Mouse (Mus musculus) retina, embryonic 14.5 days (tissue): ENCODE results near the gene Inpp5d.

Experiments
- DNase-seq: peaks from one replicate; pipeline ENCODE4 v3.0.0-alpha.2; 2015; ENCODE audit warnings: low spot score

Inpp5d gene

GRCm38 (mm10) chr1:87624826-87625225, 4.7 kb downstream of the Inpp5d start:
- DNase-seq = no peak

- no peak for DNase-seq
Observed at GRCm38 (mm10) chr1:87625254-87626025, 5.3 kb downstream of the Inpp5d start.

DNA sequence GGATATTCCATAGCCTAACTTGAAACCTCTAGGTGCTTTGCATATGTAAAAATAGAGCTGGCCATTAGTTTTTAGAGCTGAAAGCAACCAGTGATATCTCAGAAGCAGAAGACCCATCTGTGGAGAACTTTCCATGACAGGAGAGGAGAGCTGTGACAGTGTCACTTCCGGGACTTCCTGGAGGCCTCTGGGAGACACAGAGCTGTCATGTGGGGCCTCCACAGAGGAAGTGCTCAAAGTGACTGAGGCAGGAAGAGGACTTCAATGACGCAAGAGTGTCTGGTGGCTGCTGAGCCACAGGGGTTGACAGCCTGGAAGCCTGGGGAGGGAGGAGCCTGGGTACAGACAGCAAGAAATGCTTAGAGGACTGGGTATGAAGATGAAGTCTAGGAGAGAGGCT, 6.2 kb downstream of the Inpp5d start:
- DNase-seq = no peak

GRCm38 (mm10) chr1:87628085-87628484, 8.0 kb downstream of the Inpp5d start:
- DNase-seq = no peak

DNA sequence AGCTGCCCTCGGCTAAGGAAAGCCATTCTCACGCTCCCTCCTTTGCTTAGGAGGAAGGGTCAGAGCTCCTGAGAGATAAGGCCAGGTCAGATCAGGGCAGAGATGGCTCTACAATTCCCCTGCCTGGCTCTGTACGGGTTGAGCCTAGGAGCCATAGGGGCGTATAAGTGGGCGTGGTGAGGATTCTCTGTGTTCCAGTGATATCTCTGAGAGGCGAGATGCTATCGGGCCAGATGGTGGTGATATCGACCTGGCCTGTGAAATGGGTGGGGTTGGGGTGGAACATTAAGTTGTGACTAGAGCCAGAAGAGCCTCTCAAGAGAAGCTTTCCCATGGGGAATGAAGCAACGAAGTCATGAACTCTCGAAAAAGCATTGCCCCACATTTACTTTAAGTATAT, 11.5 kb downstream of the Inpp5d start:
- no peak for DNase-seq

DNA sequence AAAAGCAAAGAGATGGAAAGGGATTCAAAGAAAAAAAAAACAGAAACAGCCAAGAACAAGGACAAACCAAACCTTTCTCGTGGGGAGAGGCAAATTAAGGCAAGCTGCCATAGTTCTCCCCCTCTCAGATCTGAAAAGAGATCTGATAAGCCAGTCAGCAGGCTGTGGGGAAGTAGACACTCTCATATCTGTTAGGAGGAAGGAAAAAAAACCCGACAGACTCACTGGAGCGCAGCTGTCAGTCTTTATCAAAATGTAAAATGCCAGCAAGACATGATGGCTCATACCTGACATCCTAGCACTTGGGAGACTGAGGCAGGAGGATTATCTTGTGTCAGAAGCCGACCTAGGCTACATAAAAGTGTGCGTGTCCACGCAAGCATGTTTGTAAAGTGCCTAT, 12.1 kb downstream of the Inpp5d start:
- DNase-seq = no peak

DNA sequence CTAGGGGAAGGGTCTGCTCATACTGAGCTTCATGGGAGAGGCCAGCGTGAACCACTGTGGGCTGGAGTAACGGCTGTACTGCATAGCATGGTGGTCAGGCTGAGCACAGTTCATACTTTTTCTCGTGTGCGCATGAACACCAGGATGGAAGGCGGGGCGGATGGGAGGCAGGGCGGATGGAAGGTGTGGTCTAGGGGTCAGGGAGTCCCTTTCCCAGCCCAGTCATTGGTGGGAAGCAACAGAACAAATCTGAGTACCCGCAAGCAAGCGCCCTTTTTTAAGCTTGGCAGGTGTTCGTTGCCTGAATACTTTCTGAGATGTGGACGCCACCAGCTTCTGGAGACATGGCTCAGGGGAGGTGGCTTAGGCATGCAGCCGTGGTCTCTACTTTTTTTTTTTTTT, 16.6 kb downstream of the Inpp5d start:
- DNase-seq = no peak

DNA sequence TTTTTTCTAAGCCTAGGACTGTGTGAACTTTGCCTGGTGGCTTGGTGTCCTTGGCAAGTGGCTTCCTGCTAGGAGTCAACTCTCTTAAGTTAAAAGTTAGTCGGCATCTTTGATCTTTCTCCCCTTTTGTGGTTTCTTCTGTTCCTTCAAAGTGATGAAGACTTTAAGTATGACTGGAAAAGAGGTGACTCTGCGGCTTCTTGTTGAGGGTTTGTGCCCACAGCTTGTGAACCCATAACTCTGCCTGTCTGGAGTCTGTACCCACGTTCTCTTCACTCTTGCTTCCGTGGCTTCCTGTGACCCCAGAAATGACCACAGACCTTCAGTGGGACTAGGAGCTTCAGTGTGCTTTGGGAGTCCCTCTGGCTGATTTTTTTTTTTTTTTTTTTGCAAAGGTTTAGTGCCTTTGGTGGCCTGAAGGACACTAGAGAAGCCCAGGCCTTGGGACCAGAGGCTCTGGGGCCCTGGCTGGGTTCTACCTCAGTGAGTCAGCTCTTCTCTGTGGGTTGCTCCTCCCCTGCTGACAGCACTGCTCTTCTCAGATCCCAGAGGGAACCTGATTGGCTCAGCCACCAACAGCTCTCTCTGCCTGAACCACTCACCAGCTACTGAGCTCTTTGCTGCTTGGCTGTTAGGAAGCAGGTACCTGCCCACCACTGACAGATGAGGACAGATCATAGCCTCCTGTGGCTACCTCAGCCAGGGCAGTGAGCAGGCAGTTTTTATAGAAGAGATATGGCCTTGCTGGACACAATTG, 17.2 kb downstream of the Inpp5d start:
- DNase-seq = no peak

- no peak for DNase-seq
Observed at GRCm38 (mm10) chr1:87637878-87638600, 17.9 kb downstream of the Inpp5d start.

DNA sequence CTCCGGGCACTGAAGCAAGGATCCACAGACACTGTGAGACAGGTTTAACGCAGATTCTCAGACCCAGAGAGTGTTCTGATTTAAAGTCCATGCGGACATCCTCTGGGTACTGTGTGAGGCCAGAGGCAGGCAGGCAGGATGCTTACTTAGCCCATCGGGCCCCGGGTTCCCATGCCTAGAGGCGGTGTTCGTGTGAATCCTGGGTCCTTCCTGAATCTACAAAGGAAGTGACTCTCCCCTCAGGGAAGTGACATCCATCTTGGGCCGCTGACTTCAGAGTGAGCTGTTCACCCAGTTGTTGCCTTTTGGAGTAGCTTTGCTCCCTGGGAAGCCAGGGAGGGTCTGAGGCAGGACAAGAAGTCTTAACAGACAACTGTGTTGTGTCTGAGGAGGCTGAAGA, 19.6 kb downstream of the Inpp5d start:
- no peak for DNase-seq

DNA sequence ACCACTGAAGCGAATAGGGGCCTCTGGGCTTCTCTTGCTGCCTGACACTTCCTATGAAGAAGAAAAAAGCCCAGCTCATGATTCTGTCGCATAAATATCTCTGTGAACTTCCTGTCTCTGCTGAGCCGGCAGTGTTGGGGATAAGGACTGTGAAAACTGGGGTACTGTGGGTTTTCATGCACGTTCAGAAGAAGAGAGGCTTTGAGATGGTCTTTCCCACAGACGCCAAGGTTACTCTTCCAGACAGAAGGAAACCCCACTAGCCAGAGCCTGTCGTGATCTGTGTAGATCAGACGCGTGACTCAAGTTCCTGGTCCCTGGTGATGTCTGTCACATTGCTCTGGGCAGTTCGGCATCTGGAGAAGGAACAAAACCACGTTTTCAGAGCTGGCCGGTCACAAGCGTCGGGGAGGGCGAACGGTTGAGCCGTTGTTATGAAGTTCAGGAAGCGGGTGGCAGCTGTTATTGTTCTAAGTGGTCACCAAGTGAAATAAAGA, 20.1 kb downstream of the Inpp5d start:
- no peak for DNase-seq

- no peak for DNase-seq
Observed at GRCm38 (mm10) chr1:87643016-87643415, 22.9 kb downstream of the Inpp5d start.

- no peak for DNase-seq
Observed at GRCm38 (mm10) chr1:87645041-87645440, 24.9 kb downstream of the Inpp5d start.

GRCm38 (mm10) chr1:87645748-87646147, 25.6 kb downstream of the Inpp5d start:
- no peak for DNase-seq

GRCm38 (mm10) chr1:87647820-87648219, 27.7 kb downstream of the Inpp5d start:
- no peak for DNase-seq

DNA sequence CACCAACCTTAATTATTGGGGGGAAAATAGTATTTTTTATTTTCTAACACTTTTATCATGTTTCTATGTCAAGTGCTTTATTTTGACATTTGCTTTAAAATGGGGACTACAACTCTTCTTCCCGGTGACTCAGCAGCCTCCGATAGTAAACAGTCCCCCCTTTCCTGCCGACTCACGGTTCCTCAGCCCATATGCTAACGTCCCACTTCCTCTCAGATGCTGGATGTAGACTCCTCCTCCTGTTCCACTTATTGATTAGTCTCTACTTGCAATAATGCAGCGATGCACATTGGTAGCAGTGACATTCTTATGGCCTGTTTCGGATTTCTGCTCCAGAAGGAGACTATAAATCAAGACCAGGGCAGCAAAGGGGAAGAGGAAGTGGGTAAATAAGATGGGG, 28.5 kb downstream of the Inpp5d start:
- no peak for DNase-seq

DNA sequence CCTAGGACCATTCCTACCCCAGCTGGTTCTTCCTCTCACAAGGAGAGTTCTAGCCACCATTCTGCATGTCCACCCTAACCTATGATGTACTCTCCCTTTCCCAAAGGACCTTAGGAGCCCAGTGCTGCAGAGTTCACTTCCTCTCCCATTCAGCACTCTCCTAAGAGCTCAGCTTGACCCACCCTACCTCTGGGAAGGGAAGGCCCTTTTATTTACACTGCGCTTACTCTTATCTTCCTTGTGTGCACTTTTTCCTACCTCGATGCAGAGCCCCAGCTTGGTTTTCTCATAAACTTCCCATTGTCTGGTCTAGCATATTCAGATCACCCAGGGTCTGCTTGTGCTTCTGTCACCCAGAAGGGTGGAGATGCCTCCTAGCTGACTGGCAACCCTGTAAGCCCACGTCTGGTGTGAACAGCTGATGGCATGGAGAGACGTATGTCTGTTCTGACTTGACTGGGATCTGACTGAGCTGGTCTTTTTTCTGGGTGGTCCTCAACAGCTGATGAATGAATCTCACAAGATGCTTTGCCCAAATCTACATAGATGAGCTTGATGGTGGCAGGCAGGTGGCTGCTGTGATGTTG, 29.2 kb downstream of the Inpp5d start:
- no peak for DNase-seq

DNA sequence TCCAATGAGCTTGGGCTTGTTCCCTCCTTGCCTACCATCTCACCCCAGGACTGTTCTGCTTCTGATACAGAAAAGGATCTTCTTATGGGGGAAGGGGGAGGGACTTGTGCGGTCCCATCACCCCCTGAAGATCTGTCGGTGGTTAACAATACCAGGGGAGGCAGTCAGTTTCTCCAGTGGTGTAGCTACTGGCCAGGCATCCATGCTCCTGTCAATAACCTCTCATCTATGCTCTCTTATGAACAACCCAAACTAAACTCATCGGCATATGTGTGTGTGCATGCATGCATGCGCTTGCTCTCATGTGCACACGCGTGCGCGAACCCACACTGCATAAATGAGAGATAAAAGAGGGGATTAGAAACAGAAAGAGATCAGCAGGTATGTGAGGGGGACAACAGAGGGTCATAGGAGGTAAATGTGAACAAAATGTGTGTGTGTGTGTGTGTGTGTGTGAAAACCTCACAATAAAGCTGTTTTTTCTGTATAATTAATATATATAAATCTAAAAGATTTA, 29.9 kb downstream of the Inpp5d start:
- DNase-seq = no peak

GRCm38 (mm10) chr1:87650611-87651079, 30.5 kb downstream of the Inpp5d start:
- DNase-seq = no peak

- DNase-seq = no peak
Observed at GRCm38 (mm10) chr1:87651436-87651835, 31.3 kb downstream of the Inpp5d start.

GRCm38 (mm10) chr1:87655101-87655500, 35.0 kb downstream of the Inpp5d start:
- no peak for DNase-seq

GRCm38 (mm10) chr1:87658063-87658462, 38.0 kb downstream of the Inpp5d start:
- no peak for DNase-seq
